Mouse (Mus musculus): ENCODE data around the gene Olfr1381. TPM values are rescaled to one million over a fixed set of nuclear protein-coding genes. Genes with fewer than 3 reads are reported as not detected.
A peak's percentile ranks its signal among the peaks of the same experiment; 100 is the strongest.
"Not testable (repeated sequence)": the region's sequence is repeated elsewhere in the genome, so short reads cannot be mapped to it uniquely, and the experiment has no call there.

Olfr1381 gene
- total and polyA plus RNA-seq, 2 experiments from 2014 or later = not detected

DNA sequence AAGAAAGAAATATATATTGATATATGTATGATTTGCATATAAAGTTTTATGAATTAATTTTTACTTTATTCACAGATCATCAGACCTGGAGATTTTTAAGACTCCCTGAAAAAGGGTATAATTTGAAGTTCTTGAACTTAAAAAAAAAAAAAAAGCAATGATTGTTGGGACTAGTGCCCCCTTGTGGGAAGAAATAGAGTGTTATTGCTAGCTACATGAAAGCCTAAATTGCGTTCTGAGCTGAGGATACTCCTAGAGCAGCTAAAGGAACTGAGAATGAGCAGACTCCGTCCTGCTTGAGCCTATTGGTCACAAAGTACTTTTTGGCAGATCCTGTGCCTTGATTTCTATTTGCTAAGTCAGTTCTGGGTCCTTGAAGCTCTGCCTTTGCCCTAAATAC is 31.8 kb downstream of the Olfr1381 start:
- H3K9me3 ChIP-seq (ENCODE audit: low read length); H3K4me2 ChIP-seq (ENCODE audit: low read depth); H3K9ac ChIP-seq; H3K36me3 ChIP-seq (ENCODE audit: insufficient read depth); H3K4me3 ChIP-seq (ENCODE audit: low read depth, low read length); H3K4me1 ChIP-seq (ENCODE audit: insufficient read depth); H3K27ac ChIP-seq (ENCODE audit: low read depth, low read length); ATAC-seq; H3K27me3 ChIP-seq (ENCODE audit: insufficient read depth, low read length): not testable (repeated sequence)
- TF ChIP-seq CTCF (IDR thresholded peaks at IDR 0.05; ENCODE audit: low read depth) = peak; percentile 37
- WGBS = 34% methylated on average over 2 of the region's 2 CpGs
- DNase-seq = peak; percentile 0

DNA sequence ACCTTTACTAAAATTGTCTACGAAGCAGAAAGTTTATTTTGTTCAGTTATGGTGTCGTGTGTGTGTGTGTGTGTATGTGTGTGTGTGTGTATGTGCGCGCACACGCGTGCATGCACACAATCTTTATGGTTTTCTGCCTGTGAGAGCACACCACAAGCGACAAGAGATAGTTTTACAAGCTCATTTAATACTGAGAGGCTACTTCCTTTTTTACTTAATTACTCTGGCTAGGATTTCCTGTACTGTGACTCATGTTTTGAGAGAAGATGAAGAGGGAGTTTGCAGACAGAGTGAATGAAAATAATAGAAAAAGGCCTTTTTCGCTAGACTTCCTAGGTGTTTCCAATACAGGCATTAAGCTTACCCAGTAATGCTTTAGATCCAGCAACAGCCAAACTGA is 37.2 kb downstream of the Olfr1381 start:
- H3K4me2 ChIP-seq (ENCODE audit: low read depth); H3K27ac ChIP-seq (ENCODE audit: low read depth, low read length); H3K9me3 ChIP-seq (ENCODE audit: low read length); ATAC-seq; H3K27me3 ChIP-seq (ENCODE audit: insufficient read depth, low read length); H3K4me1 ChIP-seq (ENCODE audit: insufficient read depth); H3K36me3 ChIP-seq (ENCODE audit: insufficient read depth); H3K9ac ChIP-seq; H3K4me3 ChIP-seq (ENCODE audit: low read depth, low read length); DNase-seq: not testable (repeated sequence)
- WGBS = 87% methylated on average over 8 of the region's 8 CpGs

DNA sequence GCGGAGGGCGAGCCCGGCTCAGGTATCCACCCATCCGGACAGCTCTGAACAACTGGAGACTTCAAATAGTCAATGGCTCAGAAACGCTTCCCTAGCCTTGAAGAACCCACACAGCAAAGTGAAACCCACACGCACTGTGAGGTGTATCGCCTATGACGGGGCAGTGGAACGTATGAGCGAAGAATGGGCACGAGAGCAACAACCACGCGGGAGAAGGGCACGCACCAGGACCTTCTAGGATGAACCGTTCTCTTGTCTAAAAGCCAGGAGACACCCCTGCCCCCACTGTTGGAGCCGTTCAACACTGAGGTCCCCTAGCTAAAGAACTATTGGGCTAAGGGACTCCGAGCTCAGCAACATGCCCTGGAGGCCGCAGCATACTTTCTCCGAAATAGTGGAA is 47.0 kb downstream of the Olfr1381 start:
- H3K27ac ChIP-seq (ENCODE audit: low read depth, low read length) = no peak overlapping the region
- TF ChIP-seq CTCF (IDR thresholded peaks at IDR 0.05; ENCODE audit: low read depth) = no peak
- H3K27me3 ChIP-seq (ENCODE audit: insufficient read depth, low read length) = no peaks in the 10 kb centered on the region
- DNase-seq (no peak), ATAC-seq (no peak)
- no peak overlapping the region for H3K9ac ChIP-seq
- H3K36me3 ChIP-seq (ENCODE audit: insufficient read depth) = no peaks in the 10 kb centered on the region
- no peak overlapping the region for H3K4me3 ChIP-seq (ENCODE audit: low read depth, low read length)
- H3K4me2 ChIP-seq (ENCODE audit: low read depth) = no peak overlapping the region
- no peaks in the 10 kb centered on the region for H3K9me3 ChIP-seq (ENCODE audit: low read length)
- H3K4me1 ChIP-seq (ENCODE audit: insufficient read depth) = no peaks in the 10 kb centered on the region
- 93% methylated on average over 19 of the region's 19 CpGs for WGBS

DNA sequence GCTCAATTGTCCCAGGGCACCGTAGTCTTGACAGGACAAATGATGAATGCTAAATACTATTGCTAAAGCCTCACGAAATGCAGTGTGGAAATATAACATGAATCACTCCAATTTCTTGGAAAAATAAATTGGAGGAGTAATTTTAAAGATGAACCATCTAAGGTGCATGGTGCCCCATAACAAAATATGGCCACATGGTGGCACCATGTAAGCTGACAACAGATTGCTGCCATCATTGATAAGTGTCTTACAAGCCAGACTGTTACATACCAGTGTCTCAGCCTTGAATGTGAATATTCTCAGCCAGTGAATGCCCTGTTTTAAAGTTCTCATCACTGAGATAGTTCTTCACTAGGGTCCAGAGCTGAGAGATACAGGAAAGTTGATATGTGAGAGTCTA is 53.9 kb downstream of the Olfr1381 start:
- not testable (repeated sequence) for H3K36me3 ChIP-seq (ENCODE audit: insufficient read depth); H3K27ac ChIP-seq (ENCODE audit: low read depth, low read length); H3K9ac ChIP-seq; H3K9me3 ChIP-seq (ENCODE audit: low read length); H3K4me3 ChIP-seq (ENCODE audit: low read depth, low read length); H3K4me2 ChIP-seq (ENCODE audit: low read depth); ATAC-seq; H3K4me1 ChIP-seq (ENCODE audit: insufficient read depth); H3K27me3 ChIP-seq (ENCODE audit: insufficient read depth, low read length); DNase-seq
- WGBS = 49% methylated on average over 2 of the region's 2 CpGs
- peak; percentile 11; the same call in 1 of the 2 replicates for TF ChIP-seq CTCF (IDR thresholded peaks at IDR 0.05; ENCODE audit: low read depth)

Other genes starting within 250 kb of the Olfr1381 start
- gene Olfr10, start 238.7 kb upstream of the Olfr1381 start, total RNA-seq (2014; rRNA removed) = 0.10 TPM in 1 of 2 replicates, not detected in the other
- gene Olfr10, start 238.7 kb upstream of the Olfr1381 start, polyA plus RNA-seq (2015; fragmentation: Nextera tagmentation; extraction: Ambion mirVana) = not detected in 2 replicates
- gene Olfr1391, start 220.7 kb upstream of the Olfr1381 start, total RNA-seq (2014; rRNA removed) = not detected in 2 replicates
- gene Olfr1391, start 220.7 kb upstream of the Olfr1381 start, polyA plus RNA-seq (2015; fragmentation: Nextera tagmentation; extraction: Ambion mirVana) = not detected in 2 replicates
- not detected in 2 replicates for gene Olfr1390, start 208.3 kb upstream of the Olfr1381 start, total RNA-seq (2014; rRNA removed)
- not detected in 2 replicates for gene Olfr1390, start 208.3 kb upstream of the Olfr1381 start, polyA plus RNA-seq (2015; fragmentation: Nextera tagmentation; extraction: Ambion mirVana)
- gene Olfr1389, start 120.4 kb upstream of the Olfr1381 start, total RNA-seq (2014; rRNA removed) = not detected in 2 replicates
- not detected in 2 replicates for gene Olfr1389, start 120.4 kb upstream of the Olfr1381 start, polyA plus RNA-seq (2015; fragmentation: Nextera tagmentation; extraction: Ambion mirVana)
- 0.05 TPM in 1 of 2 replicates, not detected in the other for gene Olfr1388, start 106.8 kb upstream of the Olfr1381 start, total RNA-seq (2014; rRNA removed)
- 0.04 TPM in 1 of 2 replicates, not detected in the other for gene Olfr1388, start 106.8 kb upstream of the Olfr1381 start, polyA plus RNA-seq (2015; fragmentation: Nextera tagmentation; extraction: Ambion mirVana)
- gene Olfr1387, start 88.1 kb upstream of the Olfr1381 start, total RNA-seq (2014; rRNA removed) = not detected in 2 replicates
- not detected in 2 replicates for gene Olfr1387, start 88.1 kb upstream of the Olfr1381 start, polyA plus RNA-seq (2015; fragmentation: Nextera tagmentation; extraction: Ambion mirVana)
- gene Olfr1386, start 78.4 kb upstream of the Olfr1381 start, total RNA-seq (2014; rRNA removed) = not detected in 2 replicates
- gene Olfr1386, start 78.4 kb upstream of the Olfr1381 start, polyA plus RNA-seq (2015; fragmentation: Nextera tagmentation; extraction: Ambion mirVana) = not detected in 2 replicates
- gene Olfr1385, start 54.4 kb upstream of the Olfr1381 start, total RNA-seq (2014; rRNA removed) = 0.05 TPM in 1 of 2 replicates, not detected in the other
- not detected in 2 replicates for gene Olfr1385, start 54.4 kb upstream of the Olfr1381 start, polyA plus RNA-seq (2015; fragmentation: Nextera tagmentation; extraction: Ambion mirVana)
- gene Olfr1384, start 36.7 kb upstream of the Olfr1381 start, total RNA-seq (2014; rRNA removed) = not detected in 2 replicates
- not detected in 2 replicates for gene Olfr1384, start 36.7 kb upstream of the Olfr1381 start, polyA plus RNA-seq (2015; fragmentation: Nextera tagmentation; extraction: Ambion mirVana)
- gene Olfr1383, start 23.8 kb upstream of the Olfr1381 start, total RNA-seq (2014; rRNA removed) = not detected in 2 replicates
- gene Olfr1383, start 23.8 kb upstream of the Olfr1381 start, polyA plus RNA-seq (2015; fragmentation: Nextera tagmentation; extraction: Ambion mirVana) = not detected in 2 replicates
- gene Olfr1382, start 15.2 kb upstream of the Olfr1381 start, total RNA-seq (2014; rRNA removed) = not detected in 2 replicates
- gene Olfr1382, start 15.2 kb upstream of the Olfr1381 start, polyA plus RNA-seq (2015; fragmentation: Nextera tagmentation; extraction: Ambion mirVana) = not detected in 2 replicates
- gene Olfr1380, start 13.4 kb downstream of the Olfr1381 start, total RNA-seq (2014; rRNA removed) = not detected in 2 replicates
- not detected in 2 replicates for gene Olfr1380, start 13.4 kb downstream of the Olfr1381 start, polyA plus RNA-seq (2015; fragmentation: Nextera tagmentation; extraction: Ambion mirVana)
- gene Flt4, start 65.8 kb downstream of the Olfr1381 start, total RNA-seq (2014; rRNA removed) = 2.2 and 2.9 TPM in 2 replicates
- gene Flt4, start 65.8 kb downstream of the Olfr1381 start, polyA plus RNA-seq (2015; fragmentation: Nextera tagmentation; extraction: Ambion mirVana) = 1.0 and 1.1 TPM in 2 replicates
- gene Scgb3a1, start 120.2 kb downstream of the Olfr1381 start, total RNA-seq (2014; rRNA removed) = 2.7 TPM in 1 of 2 replicates, not detected in the other
- gene Scgb3a1, start 120.2 kb downstream of the Olfr1381 start, polyA plus RNA-seq (2015; fragmentation: Nextera tagmentation; extraction: Ambion mirVana) = 0.44 TPM in 1 of 2 replicates, not detected in the other
- gene Cnot6, start 169.3 kb downstream of the Olfr1381 start, total RNA-seq (2014; rRNA removed) = 45.4 and 63.9 TPM in 2 replicates
- gene Cnot6, start 169.3 kb downstream of the Olfr1381 start, polyA plus RNA-seq (2015; fragmentation: Nextera tagmentation; extraction: Ambion mirVana) = 19.4 and 31.9 TPM in 2 replicates

Measured in forebrain, postnatal 0 days (tissue).